Mouse (Mus musculus) heart, embryonic 14.5 days (tissue): ENCODE results near the gene Klrb1b. TPM values are rescaled to one million over a fixed set of nuclear protein-coding genes. Genes with fewer than 3 reads are reported as not detected.
"Not testable (repeated sequence)": the region's sequence is repeated elsewhere in the genome, so short reads cannot be mapped to it uniquely, and the experiment has no call there.

ENCODE experiments used
- ATAC-seq: fragments of 200-750 bp; cut with Nextera tagmentation; 2 replicates; pipeline ENCODE4 v1.8.0; 2017; ENCODE audit warnings: low read depth, moderate TSS enrichment; ENCODE audit not compliant: insufficient number of reproducible peaks, insufficient read depth, low FRiP score
- H3K27ac ChIP-seq, 2 experiments: fragments of 200-500 bp in 1 of 2; fragments of 300-500 bp in 1 of 2; sonication (generic) in 1 of 2; replicated peaks in 1 of 2; 2 replicates each; pipeline ENCODE4 v1.5.1; 2012 to 2014; ENCODE audit warnings: low read depth in 2 of 2, low read length in 2 of 2, control low read depth in 1 of 2, mild to moderate bottlenecking in 1 of 2, mixed read lengths in 1 of 2; ENCODE audit not compliant: control insufficient read depth in 1 of 2, insufficient read depth in 1 of 2
- H3K27me3 ChIP-seq: fragments of 300-500 bp; sonication (generic); 2 replicates; pipeline ENCODE4 v1.6.1; 2014; ENCODE audit warnings: mild to moderate bottlenecking, low read length, control low read depth; ENCODE audit not compliant: control insufficient read depth, insufficient read depth
- H3K36me3 ChIP-seq: fragments of 300-500 bp; sonication (generic); 2 replicates; pipeline ENCODE4 v1.6.1; 2014; ENCODE audit warnings: mild to moderate bottlenecking, control low read depth, low read length, mixed read lengths; ENCODE audit not compliant: control insufficient read depth, insufficient read depth
- H3K4me1 ChIP-seq, 2 experiments: fragments of 200-500 bp in 1 of 2; fragments of 300-500 bp in 1 of 2; sonication (generic) in 1 of 2; 2 replicates each; pipeline ENCODE4 v1.6.1; 2012 to 2014; ENCODE audit warnings: low read length in 2 of 2, control low read depth in 1 of 2, mixed read lengths in 1 of 2; ENCODE audit not compliant: control insufficient read depth in 2 of 2, insufficient read depth in 2 of 2
- H3K4me2 ChIP-seq: fragments of 300-500 bp; sonication (generic); 2 replicates; pipeline ENCODE4 v1.6.1; 2014; ENCODE audit warnings: mild to moderate bottlenecking, low read length
- H3K4me3 ChIP-seq, 2 experiments: fragments of 200-500 bp in 1 of 2; fragments of 300-500 bp in 1 of 2; sonication (generic) in 1 of 2; 2 replicates each; pipeline ENCODE4 v1.5.1; 2012 to 2014; ENCODE audit warnings: low read length in 2 of 2, mild to moderate bottlenecking in 2 of 2, control low read depth in 1 of 2, low read depth in 1 of 2, moderate library complexity in 1 of 2; ENCODE audit not compliant: control insufficient read depth in 1 of 2, insufficient read depth in 1 of 2
- H3K9ac ChIP-seq: fragments of 300-500 bp; sonication (generic); 2 replicates; pipeline ENCODE4 v1.6.1; 2014; ENCODE audit warnings: mild to moderate bottlenecking, low read length
- H3K9me3 ChIP-seq: fragments of 300-500 bp; sonication (generic); 2 replicates; pipeline ENCODE4 v1.6.1; 2016; ENCODE audit warnings: low read length, control low read depth; ENCODE audit not compliant: control insufficient read depth
- WGBS: fragments of 180-500 bp; shearing (Covaris S2); extraction: QIAGEN DNeasy Blood & Tissue Kit; methylation state at CpG from one replicate; pipeline ENCODE4 v1.1.7; 2014; 5-methylcytosine and 5-hydroxymethylcytosine counted together
- polyA plus RNA-seq: library from polyadenylated mRNA; unstranded; fragments of >200 nt; fragmentation: Nextera tagmentation; extraction: Ambion mirVana; gene quantifications from 2 replicates; pipeline ENCODE4 v1.2.1, GENCODE M21; 2014

Klrb1b gene
- polyA plus RNA-seq, 1 experiment from 2014 or later, result not detected

DNA sequence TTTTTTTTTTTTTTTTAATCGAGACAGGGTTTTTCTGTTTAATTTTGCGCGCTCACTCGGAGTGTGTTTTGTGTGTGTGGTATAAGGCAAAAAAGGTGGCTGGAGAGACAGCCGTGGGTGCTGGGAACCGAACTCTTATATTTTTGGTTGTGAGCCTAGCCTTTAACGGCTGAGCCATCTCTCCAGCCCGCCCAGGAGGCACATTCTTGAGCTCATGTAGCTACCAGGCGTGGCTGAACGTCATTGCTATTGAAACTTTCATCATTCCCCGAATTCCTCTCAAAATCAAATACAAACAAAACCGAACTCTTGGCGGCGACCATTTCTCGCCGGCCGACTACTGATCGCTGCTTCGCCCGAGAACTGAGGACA is 27.4 kb downstream of the Klrb1b start:
- Histone ChIP-seq H3K27ac (peak overlapping the region; percentile 86 to 93), H3K4me2 (peak overlapping the region; percentile 58), H3K9ac (peak overlapping the region; percentile 78), H3K4me3 (peak overlapping the region; percentile 63 to 95)
- H3K36me3 ChIP-seq, H3K9me3 ChIP-seq, H3K4me1 ChIP-seq, H3K27me3 ChIP-seq: not testable (repeated sequence)
- 1% methylated on average over 20 of the region's 20 CpGs for WGBS
- ATAC-seq, result peak; percentile 36; the same call in 1 of the 2 replicates

- Histone ChIP-seq H3K4me2 (peak overlapping the region; percentile 58), H3K36me3 (no peaks in the 10 kb centered on the region), H3K27ac (no peak overlapping the region; a peak in 1 of 4 replicates), H3K9ac (peak overlapping the region; percentile 51), H3K4me1 (peaks cover 2 to 3% of the 10 kb centered on the region in 2 experiments; a peak in 2 of 4 replicates), H3K4me3 (peak overlapping the region; percentile 45 to 63), H3K27me3 (no peaks in the 10 kb centered on the region), H3K9me3 (no peaks in the 10 kb centered on the region)
- ATAC-seq, result no peak
- WGBS, result 16% methylated on average over 15 of the region's 15 CpGs
Measured at GRCm38 (mm10) chr6:128797936-128798771, 28.0 kb downstream of the Klrb1b start.

GRCm38 (mm10) chr6:128797185-128797905 is 28.8 kb downstream of the Klrb1b start:
- peaks cover 2 to 3% of the 10 kb centered on the region in 2 experiments; a peak in 2 of 4 replicates for H3K4me1 ChIP-seq
- H3K9ac ChIP-seq, result no peak overlapping the region
- H3K36me3 ChIP-seq, result no peaks in the 10 kb centered on the region
- no peak overlapping the region for H3K27ac ChIP-seq
- no peaks in the 10 kb centered on the region for H3K27me3 ChIP-seq
- H3K4me3 ChIP-seq, result no peak overlapping the region; a peak in 1 of 4 replicates
- peak overlapping the region; percentile 58 for H3K4me2 ChIP-seq
- H3K9me3 ChIP-seq, result no peaks in the 10 kb centered on the region
- ATAC-seq, result no peak
- WGBS, result 74% methylated on average over 12 of the region's 12 CpGs

GRCm38 (mm10) chr6:128796321-128796955 is 29.7 kb downstream of the Klrb1b start:
- Histone ChIP-seq H3K4me2 (no peak overlapping the region), H3K4me3 (no peak overlapping the region), H3K9me3 (no peaks in the 10 kb centered on the region), H3K36me3 (no peaks in the 10 kb centered on the region), H3K27me3 (no peaks in the 10 kb centered on the region), H3K27ac (no peak overlapping the region), H3K9ac (no peak overlapping the region), H3K4me1 (peaks cover 2 to 3% of the 10 kb centered on the region in 2 experiments; a peak in 2 of 4 replicates)
- ATAC-seq, result no peak
- WGBS, result 68% methylated on average over 8 of the region's 8 CpGs

DNA sequence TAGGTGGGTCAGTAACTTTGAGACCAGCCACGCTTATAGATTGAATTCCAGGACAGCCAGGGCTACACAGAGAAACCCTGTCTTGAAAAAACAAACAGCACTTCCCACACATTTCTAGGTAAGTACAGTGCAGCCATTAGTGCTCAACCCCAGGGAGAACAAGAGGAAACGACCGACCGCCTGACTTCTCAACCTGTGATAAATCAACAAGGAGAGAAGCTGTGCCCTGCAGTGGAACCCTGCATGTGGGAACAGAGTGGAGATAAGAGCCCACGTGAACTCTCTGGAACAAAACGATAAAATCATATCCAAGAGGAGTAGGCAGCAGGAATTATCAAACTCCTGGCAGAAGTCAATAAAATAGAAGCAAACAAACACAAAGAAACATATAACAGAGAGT is 32.4 kb downstream of the Klrb1b start:
- Histone ChIP-seq H3K27ac (no peak overlapping the region), H3K9me3 (no peaks in the 10 kb centered on the region), H3K4me3 (no peak overlapping the region), H3K27me3 (no peaks in the 10 kb centered on the region), H3K36me3 (no peaks in the 10 kb centered on the region), H3K4me2 (no peak overlapping the region), H3K4me1 (peaks cover 0 to 2% of the 10 kb centered on the region in 2 experiments; a peak in 1 of 4 replicates), H3K9ac (no peak overlapping the region)
- 16% methylated on average over 6 of the region's 6 CpGs for WGBS
- no peak for ATAC-seq

DNA sequence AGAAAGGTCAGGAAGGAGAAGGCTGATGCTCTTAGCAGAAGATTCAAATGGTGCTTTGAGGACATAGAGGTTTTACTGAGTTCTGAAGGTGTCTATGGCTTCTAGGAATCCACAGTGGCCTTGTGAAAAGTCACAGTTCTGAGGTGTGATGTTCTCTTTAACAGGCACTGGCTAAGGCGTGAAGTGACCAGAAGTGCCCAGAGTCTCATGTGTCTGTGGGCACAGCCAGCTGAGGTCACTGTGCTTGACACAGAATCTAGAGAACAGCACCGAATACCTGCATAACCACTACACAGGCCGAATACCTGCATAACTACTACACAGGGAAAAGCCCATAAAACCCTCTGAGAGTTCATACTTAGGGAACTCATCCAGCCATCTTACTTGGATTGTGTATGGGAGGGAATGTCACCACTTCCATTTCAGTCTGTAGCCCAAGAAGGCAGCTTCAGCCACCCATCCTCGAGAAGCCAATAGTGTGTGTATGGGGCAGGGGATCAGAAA is 35.6 kb downstream of the Klrb1b start:
- H3K4me1 ChIP-seq, H3K4me3 ChIP-seq, ATAC-seq, H3K9ac ChIP-seq, H3K4me2 ChIP-seq, H3K27ac ChIP-seq, H3K36me3 ChIP-seq, H3K27me3 ChIP-seq, H3K9me3 ChIP-seq: not testable (repeated sequence)
- WGBS, result 77% methylated on average over 4 of the region's 4 CpGs

GRCm38 (mm10) chr6:128789115-128789514 is 37.0 kb downstream of the Klrb1b start, which contains the start of gene Klrb1c:
Klrb1c (minus strand) TSS chr6:128789215.
- no peak within 1 kb of the TSS for H3K4me3 ChIP-seq
- no peak within 1 kb of the TSS for H3K27ac ChIP-seq
- no peaks in the 10 kb centered on the region for H3K27me3 ChIP-seq
- no peak for ATAC-seq
- no peak within 1 kb of the TSS for H3K9ac ChIP-seq
- no peaks in the 10 kb centered on the region for H3K36me3 ChIP-seq
- H3K9me3 ChIP-seq, result no peaks in the 10 kb centered on the region
- no peak within 1 kb of the TSS for H3K4me2 ChIP-seq
- no peaks in the 10 kb centered on the region for H3K4me1 ChIP-seq
- WGBS, result 82% methylated on average over 2 of the region's 2 CpGs
